Mouse (Mus musculus): Measurements from ENCODE around the gene Gjc3.
"Not testable (repeated sequence)": the region's sequence is repeated elsewhere in the genome, so short reads cannot be mapped to it uniquely, and the experiment has no call there.

Gene Gjc3

GRCm38 (mm10) chr5:137962945-137963344, at the start of gene Gjc3:
Gjc3 (minus strand) TSS chr5:137963098.
- DNase-seq (ENCODE audit: extremely low spot score), result no peak

- DNase-seq (ENCODE audit: extremely low spot score), result no peak
These were observed 49.5 kb upstream of the Gjc3 start for GRCm38 (mm10) chr5:138012382-138012781.

- no peak for DNase-seq (ENCODE audit: extremely low spot score)
These were observed 46.5 kb upstream of the Gjc3 start for GRCm38 (mm10) chr5:138009437-138009836.

- DNase-seq (ENCODE audit: extremely low spot score), result no peak
These were observed 23.5 kb upstream of the Gjc3 start for GRCm38 (mm10) chr5:137986351-137986750.

GRCm38 (mm10) chr5:137981300-137981699, 18.4 kb upstream of the Gjc3 start, which contains the start of gene Azgp1:
Azgp1 (plus strand) TSS chr5:137981520.
- DNase-seq (ENCODE audit: extremely low spot score), result no peak

DNA sequence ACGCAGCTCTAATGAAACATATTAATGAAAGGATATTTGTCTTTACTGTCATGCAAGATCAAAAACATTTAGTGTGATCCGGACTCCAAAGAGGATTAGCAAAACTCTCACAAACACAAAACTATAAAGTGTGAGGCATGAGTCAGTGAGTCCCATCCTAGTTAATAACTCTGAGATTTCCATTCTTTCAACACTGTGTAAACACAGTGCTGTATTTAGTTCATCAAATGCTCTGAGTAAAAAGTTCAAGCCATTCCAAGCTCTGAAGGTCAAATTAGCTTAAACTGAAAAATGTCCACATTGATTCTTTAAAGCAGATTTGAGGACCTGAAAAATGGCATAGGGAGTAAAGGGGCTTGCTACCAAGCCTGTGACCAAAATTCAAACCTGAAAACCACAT, 16.2 kb upstream of the Gjc3 start:
- no peak for DNase-seq (ENCODE audit: extremely low spot score)

GRCm38 (mm10) chr5:137977291-137977690, 14.4 kb upstream of the Gjc3 start:
- no peak for DNase-seq (ENCODE audit: extremely low spot score)

GRCm38 (mm10) chr5:137975434-137975833, 12.5 kb upstream of the Gjc3 start:
- no peak for DNase-seq (ENCODE audit: extremely low spot score)

DNA sequence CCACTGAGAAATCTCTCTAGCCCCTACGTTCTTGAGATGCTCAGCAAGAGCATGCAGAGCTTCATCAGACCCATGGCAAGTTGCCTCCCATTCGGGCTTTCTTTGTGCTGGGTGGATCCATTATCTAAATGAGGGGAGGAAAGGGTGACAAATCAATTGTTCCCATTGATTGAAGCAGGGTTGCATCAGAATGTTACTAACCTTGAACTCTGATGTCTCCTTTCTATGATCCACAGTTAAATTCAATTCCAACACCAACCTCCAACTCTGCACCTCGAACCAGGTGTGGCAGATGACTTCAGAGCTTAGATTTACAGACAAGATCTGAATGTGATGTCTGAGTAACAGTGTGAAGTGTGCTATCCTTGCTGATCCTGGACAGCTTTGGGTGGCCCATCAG, 11.8 kb upstream of the Gjc3 start:
- no peak for DNase-seq (ENCODE audit: extremely low spot score)

- DNase-seq (ENCODE audit: extremely low spot score), result no peak
These were observed 10.8 kb upstream of the Gjc3 start for GRCm38 (mm10) chr5:137973738-137974137.

DNA sequence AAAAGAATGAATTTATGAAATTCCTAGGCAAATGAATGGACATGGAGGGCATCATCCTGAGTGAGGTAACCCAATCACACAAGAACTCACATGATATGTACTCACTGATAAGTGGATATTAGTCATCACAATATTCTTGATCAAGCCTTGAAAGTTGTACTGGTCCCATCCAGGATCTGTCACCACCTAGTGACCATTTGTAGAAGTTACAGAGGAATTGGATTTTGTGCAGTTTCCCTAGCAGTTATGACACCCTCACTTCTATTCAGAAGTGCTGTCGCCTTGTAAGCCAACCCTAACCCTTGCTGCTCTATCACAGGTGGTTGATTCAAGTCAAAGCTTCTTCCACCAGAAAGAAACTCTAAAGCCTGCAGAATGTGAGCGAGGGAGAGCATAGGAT, 10.3 kb upstream of the Gjc3 start:
- DNase-seq (ENCODE audit: extremely low spot score), result no peak

DNA sequence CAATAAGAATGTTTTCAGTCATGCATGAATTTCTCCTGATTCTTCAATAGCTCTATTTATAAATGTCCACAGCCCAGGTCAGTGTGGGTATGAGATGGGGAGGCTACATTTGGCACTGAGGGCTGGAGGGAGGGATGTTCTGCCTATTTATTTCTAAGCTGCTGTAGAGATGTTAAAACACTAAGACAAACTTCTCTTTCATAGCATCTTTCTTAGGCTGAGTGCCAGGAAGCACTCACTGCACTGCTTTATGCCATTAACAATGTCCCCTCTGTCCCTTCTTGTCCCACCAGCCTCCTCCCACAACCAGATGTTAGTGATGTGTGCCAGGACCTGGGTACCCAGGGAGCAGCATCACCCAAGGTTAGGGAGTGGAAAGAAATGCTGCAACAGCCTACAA, 3.6 kb upstream of the Gjc3 start:
- DNase-seq (ENCODE audit: extremely low spot score), result no peak

- DNase-seq (ENCODE audit: extremely low spot score), result no peak
These were observed 6.5 kb downstream of the Gjc3 start for GRCm38 (mm10) chr5:137956404-137956803.

DNA sequence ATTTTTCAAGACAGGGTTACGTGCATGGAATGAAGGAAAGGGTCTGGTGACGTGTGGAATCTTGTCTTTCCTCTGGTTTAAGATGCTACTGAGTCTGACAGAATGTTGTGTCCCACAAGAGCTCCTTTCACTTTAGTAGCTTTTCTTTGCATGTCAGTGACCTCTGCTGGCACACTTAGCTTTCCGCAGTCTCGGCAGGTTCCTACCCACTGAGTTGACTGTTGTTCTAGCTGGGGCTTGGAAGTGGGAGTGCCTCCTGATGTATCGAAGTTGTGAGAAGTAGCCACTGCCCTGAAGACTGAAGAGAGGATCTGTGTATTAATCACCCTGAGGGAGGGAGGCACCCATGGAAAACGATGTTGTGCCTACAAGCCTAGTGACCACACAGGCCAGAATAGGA, 11.7 kb downstream of the Gjc3 start:
- DNase-seq (ENCODE audit: extremely low spot score), result no peak

DNA sequence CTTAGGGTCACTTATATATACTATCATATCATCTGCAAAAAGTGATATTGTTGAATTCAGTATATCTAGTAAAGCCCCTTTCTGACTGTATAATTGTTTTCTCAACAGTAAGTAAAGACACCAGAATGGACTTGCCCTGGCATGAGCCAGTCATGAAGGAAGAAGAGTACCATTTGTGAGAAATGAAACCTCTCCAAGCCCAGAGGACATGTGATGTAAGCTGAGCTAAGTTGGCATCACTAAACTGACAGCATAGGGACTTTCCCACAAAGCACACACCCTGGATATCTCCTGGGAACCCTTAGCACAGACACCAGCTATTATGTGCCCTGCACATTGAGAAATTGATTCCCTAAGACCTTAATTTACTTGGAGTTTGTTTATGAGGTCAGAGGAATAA, 15.6 kb downstream of the Gjc3 start:
- DNase-seq (ENCODE audit: extremely low spot score), result no peak

GRCm38 (mm10) chr5:137943133-137943532, 19.8 kb downstream of the Gjc3 start:
- no peak for DNase-seq (ENCODE audit: extremely low spot score)

- no peak for DNase-seq (ENCODE audit: extremely low spot score)
These were observed 21.9 kb downstream of the Gjc3 start for GRCm38 (mm10) chr5:137940948-137941347.

DNA sequence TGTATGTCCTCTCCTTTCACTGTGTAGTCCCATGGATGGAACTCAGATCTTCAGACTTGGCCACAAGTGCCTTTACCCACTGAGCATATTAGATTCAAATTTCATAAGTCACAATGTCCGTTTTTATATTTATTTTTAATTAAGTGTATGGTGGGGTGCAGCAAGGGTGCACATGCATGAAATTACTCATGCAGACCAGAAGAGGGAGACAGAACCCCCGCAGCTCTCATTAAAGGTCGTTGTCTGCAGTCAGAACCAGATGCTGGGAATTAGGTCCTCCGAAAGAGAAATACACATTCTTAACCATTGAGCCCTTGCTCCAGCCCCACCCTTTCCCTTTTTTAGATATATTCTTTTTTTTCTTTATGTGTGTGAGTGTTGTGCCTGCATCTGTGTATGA, 25.7 kb downstream of the Gjc3 start:
- DNase-seq (ENCODE audit: extremely low spot score), result no peak

- DNase-seq (ENCODE audit: extremely low spot score), result no peak
These were observed 26.4 kb downstream of the Gjc3 start for GRCm38 (mm10) chr5:137936486-137936885.

DNA sequence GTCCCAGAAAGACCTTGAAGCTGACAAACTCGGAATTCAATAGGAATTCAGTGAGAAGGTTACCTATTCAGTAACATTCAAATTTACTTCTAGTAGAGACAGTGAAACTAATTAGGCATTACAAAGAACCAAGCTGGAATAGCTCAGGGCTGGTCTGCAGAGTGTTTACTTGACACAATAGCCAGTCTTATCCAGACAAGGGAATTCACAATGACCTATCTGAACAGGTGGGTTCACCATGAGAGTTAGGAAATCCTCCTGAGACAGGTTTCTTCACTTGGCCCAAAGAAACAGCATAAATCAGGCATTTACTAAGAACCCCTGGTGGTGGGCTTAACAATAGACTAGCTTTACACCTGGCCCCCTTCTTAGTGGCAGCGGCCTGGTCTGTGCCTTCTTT, 29.0 kb downstream of the Gjc3 start:
- not testable (repeated sequence) for DNase-seq (ENCODE audit: extremely low spot score)

- DNase-seq (ENCODE audit: extremely low spot score), result no peak
These were observed 34.5 kb downstream of the Gjc3 start for GRCm38 (mm10) chr5:137928439-137928838.

GRCm38 (mm10) chr5:137922171-137922570, 40.7 kb downstream of the Gjc3 start:
- no peak for DNase-seq (ENCODE audit: extremely low spot score)

GRCm38 (mm10) chr5:137921532-137921931, 41.4 kb downstream of the Gjc3 start, which contains the start of gene Cyp3a13:
Cyp3a13 (minus strand) TSS chr5:137921619.
- no peak for DNase-seq (ENCODE audit: extremely low spot score)

DNA sequence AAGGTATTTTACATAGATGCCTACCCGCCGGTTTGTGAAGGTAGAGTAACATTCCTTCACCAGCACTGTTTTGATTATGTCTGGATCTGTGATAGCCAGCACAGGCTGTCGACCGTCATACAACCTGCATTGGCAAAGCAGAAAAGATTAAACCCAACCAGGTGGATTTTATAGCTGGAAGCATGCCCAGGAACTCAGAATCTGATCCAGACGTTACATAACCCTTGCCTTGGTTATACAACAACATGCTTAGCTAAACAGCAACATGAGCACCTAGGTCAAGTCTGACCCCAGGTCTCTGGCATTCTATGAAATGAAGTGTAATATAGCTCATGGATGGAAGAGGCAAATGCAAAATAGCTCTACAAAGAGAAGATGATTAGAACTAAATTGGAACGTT, 47.3 kb downstream of the Gjc3 start:
- DNase-seq (ENCODE audit: extremely low spot score), result no peak

GRCm38 (mm10) chr5:137914508-137914907, 48.4 kb downstream of the Gjc3 start:
- DNase-seq (ENCODE audit: extremely low spot score), result no peak
